Mouse (Mus musculus) kidney, adult 11 months (tissue): ENCODE measurements around the gene Bicd1.

Experiments used
- DNase-seq: peaks from one replicate; pipeline ENCODE4 v3.0.0; 2022

The Bicd1 gene

GRCm38 (mm10) chr6:149567219-149567618 is 158.5 kb downstream of the Bicd1 start:
- DNase-seq, result no peak

- DNase-seq, result no peak
Measured at GRCm38 (mm10) chr6:149574288-149574687, 165.6 kb downstream of the Bicd1 start.

GRCm38 (mm10) chr6:149580053-149580452 is 171.4 kb downstream of the Bicd1 start:
- no peak for DNase-seq

GRCm38 (mm10) chr6:149585708-149586504 is 177.2 kb downstream of the Bicd1 start:
- DNase-seq, result no peak
